Mouse (Mus musculus): ENCODE measurements around the gene Jak1. TPM values are rescaled to one million over a fixed set of nuclear protein-coding genes. Genes with fewer than 3 reads are reported as not detected.

Jak1 gene
- polyA plus RNA-seq, 1 experiment, result 22.4 TPM

DNA sequence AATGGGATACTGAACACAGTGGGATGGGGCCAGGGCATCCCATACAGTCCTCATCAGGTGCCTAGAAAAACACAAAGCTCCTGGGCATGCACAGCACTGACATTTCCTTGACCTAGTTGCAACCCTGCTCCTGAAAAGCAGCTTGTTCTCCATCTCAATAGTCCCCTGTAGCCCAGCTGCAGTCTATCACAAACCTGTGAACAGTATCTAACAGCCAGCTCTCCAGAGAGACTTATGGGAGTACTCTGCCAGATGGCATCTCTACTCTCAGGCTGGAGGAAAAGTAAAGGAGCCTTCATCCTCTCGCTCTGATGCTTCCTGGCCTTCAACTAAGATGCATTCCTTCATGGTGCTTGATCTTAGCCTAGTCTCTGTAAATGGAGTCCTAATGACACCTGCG, 100.4 kb downstream of the Jak1 start:
- WGBS, result 95% methylated on average over 2 of the region's 2 CpGs
- no peak for DNase-seq (ENCODE audit: low read depth, low spot score)

- 85% methylated on average over 2 of the region's 2 CpGs for WGBS
Observed at GRCm38 (mm10) chr4:101164189-101164588, 100.9 kb downstream of the Jak1 start.

GRCm38 (mm10) chr4:101160821-101161220, 104.3 kb downstream of the Jak1 start:
- WGBS, result 100% methylated on average over 1 of the region's 1 CpGs
- DNase-seq (ENCODE audit: low read depth, low spot score), result no peak

More at GRCm38 (mm10) chr4:101164189-101164588, 100.9 kb downstream of the Jak1 start:
- DNase-seq (ENCODE audit: low read depth, low spot score), result no peak

- WGBS, result 56% methylated on average over 12 of the region's 12 CpGs
- DNase-seq (ENCODE audit: low read depth, low spot score), result no peak
Observed at GRCm38 (mm10) chr4:101159191-101159764, 105.8 kb downstream of the Jak1 start.

DNA sequence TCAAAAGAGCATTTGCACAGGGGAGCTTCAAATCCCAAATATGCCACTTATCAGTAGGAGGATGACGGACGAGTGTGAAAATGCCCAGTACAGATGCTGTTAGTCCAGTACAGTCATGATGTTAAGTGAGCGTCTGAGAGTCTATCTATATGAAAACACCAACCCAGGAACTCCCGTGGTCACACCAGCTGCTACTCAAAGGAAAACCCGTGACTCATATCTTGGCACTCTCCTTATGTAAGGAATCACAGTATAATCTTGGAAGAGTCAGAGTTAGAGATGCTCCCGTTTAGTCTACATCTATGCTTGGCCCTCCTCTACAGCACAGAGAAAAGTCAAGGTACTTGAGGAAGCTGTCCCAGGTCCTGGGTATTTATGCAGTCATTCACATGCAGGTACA, 106.8 kb downstream of the Jak1 start:
- WGBS, result 71% methylated on average over 6 of the region's 6 CpGs
- no peak for DNase-seq (ENCODE audit: low read depth, low spot score)

DNA sequence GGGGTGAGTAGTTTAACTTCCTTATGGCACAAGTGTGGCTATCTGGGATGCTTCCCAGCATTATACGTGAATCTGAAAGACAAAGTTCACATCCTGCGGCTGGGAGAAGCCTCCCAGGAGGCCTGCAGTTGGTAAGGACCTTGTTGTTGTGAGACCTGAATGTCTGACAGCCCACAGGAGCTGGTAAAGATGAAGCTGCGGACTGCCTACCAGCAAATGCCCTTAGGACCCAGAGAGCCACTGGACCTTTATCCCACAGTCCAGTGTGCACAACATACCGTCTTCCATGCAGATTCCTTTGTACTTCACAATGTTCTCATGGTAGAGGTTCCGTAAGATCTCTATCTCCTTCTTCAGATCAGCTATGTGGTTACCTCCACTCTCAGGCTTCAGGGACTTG, 107.6 kb downstream of the Jak1 start:
- 87% methylated on average over 5 of the region's 5 CpGs for WGBS
- DNase-seq (ENCODE audit: low read depth, low spot score), result no peak

- DNase-seq (ENCODE audit: low read depth, low spot score), result no peak
- WGBS, result 71% methylated on average over 4 of the region's 4 CpGs
Observed at GRCm38 (mm10) chr4:101155541-101155940, 109.5 kb downstream of the Jak1 start.

GRCm38 (mm10) chr4:101146891-101147655, 118.0 kb downstream of the Jak1 start:
- DNase-seq (ENCODE audit: low read depth, low spot score), result no peak
- WGBS, result 82% methylated on average over 11 of the region's 11 CpGs

DNA sequence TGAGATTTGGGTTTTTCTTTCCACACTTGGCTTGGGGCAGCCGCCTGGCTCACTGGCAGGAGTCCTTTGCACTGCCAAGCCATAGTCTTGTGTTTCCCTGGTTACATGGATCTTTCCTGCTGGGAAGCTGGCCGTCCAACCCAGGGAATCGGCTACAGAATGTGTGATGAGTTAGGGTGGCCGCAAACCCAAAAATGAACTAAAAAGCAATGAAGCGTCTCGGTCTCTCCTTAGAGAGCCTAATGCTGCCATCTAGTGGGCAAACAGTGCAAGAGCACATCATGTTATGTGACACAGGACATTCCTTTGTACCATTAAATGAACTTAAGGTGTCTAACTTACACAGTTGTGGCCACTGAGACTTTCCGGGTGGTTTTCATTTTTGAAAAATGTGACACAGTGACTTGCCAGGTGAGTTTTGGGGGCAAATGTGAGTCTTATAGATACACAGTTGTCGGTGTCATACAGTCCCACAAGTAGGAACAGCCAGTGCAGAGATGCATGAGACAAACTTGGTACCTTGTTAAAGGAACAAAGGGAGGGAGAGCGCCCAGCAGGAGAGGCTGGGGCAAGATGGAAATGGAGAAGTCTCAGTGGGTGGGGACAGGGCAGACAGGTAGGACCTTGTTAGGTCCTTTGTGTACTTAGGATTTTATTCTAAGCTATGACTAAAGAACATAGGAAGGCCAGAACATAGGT, 118.9 kb downstream of the Jak1 start:
- 33% methylated on average over 9 of the region's 9 CpGs for WGBS
- peak; percentile 36 for DNase-seq (ENCODE audit: low read depth, low spot score)

DNA sequence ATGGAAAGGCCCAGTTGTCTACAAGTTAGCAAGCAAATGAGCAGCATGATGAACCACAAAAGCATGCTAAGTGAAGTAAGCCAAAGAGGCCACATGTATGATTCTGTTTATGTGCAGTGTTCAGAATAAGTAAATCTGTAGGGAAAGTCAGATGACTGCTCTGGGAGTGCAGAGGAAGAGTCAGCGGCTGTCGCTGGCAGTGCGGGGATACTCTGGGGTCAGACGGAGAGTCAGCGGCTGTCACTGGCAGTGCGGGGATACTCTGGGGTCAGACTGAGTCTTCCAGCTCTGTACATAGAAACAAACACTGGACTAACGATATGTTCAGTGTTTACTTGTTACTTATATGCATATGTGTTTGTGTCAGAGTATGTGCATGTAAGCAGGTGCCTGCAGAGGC, 120.3 kb downstream of the Jak1 start:
- WGBS, result 78% methylated on average over 7 of the region's 7 CpGs
- no peak for DNase-seq (ENCODE audit: low read depth, low spot score)

DNA sequence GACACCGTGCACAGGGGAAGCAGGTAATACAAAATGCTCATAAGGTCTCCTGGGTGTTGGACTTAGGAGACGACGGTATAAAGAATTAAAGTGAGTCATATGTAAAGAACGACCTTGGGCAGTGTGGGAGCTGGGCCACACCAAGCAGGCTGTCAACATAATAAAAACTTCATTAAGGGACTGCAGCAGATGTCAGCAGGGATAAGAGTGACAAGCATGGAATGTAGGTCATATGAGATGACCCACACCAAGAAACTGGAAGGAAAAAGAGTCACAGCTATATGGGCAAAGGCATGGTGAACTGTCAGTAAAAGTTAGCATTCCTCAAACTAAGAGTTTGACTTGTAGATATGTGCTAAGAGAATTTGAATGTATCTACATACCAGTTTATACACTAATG, 120.7 kb downstream of the Jak1 start:
- WGBS, result 27% methylated on average over 4 of the region's 4 CpGs
- DNase-seq (ENCODE audit: low read depth, low spot score), result peak; percentile 3

DNA sequence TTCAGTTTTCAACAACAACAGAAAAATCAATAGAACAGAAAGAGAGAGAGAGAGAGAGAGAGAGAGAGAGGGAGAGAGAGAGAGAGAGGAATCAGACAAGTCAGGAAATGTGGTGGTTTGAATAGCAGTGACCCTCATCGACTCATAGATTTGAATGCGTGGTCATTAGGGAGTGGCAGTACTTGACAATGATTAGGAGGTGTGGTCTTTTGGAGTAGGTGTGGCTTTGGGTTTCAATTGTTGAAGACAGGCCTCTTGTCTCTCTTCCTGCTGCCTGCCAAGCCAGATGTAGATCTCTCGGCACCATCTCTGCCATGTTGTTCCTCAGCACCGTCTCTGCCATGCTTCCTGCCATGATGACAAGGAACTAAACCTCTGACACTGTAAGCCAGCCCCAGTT, 121.2 kb downstream of the Jak1 start:
- DNase-seq (ENCODE audit: low read depth, low spot score), result no peak
- WGBS, result 60% methylated on average over 4 of the region's 4 CpGs

- WGBS, result 60% methylated on average over 5 of the region's 5 CpGs
- DNase-seq (ENCODE audit: low read depth, low spot score), result no peak
Observed at GRCm38 (mm10) chr4:101141768-101142167, 123.3 kb downstream of the Jak1 start.

DNA sequence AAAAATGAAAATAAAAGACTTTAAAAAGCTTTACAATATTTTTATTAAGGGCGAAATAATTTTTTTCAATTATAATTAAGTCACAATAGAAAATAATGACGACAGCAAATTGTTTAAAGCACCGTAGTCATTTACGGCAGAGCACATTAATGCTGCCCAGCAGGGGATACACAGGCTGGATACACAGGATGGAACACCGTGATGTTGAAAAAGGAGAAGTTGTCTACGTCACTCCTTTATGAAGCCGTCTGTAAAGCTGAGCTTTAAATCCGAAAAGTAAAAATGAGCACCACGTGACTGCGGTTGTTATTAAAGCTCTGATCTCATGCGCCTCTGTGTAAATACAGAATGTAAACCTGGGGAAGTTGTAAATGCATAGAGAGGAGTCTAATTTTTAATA, 127.1 kb downstream of the Jak1 start:
- no peak for DNase-seq (ENCODE audit: low read depth, low spot score)
- WGBS, result 85% methylated on average over 11 of the region's 11 CpGs

DNA sequence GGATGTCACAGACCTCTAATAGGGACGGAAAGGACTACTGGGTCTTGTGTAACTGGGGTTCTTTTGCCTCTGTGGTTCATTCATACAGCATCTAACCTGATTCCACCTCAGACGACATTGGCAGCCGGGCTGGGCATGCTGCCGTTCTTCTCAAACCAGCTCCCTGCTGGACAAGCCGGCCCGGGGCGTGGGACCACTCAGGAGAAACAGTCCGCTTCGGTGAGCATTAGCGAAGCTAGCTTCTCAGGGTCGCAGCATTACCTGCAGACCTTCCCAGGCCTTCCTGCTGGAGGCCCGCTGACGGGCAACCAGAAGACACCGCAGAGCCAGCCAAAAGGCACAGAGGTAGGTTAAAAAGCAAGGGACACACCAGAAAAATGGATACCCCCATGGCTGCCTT, 129.2 kb downstream of the Jak1 start:
- DNase-seq (ENCODE audit: low read depth, low spot score), result no peak
- WGBS, result 93% methylated on average over 14 of the region's 14 CpGs

GRCm38 (mm10) chr4:101135013-101135412, 130.1 kb downstream of the Jak1 start:
- no peak for DNase-seq (ENCODE audit: low read depth, low spot score)
- 79% methylated on average over 8 of the region's 8 CpGs for WGBS

GRCm38 (mm10) chr4:101121002-101121401, 144.1 kb downstream of the Jak1 start:
- 76% methylated on average over 7 of the region's 7 CpGs for WGBS
- no peak for DNase-seq (ENCODE audit: low read depth, low spot score)

GRCm38 (mm10) chr4:101107122-101107521, 158.0 kb downstream of the Jak1 start:
- WGBS, result 82% methylated on average over 12 of the region's 12 CpGs
- DNase-seq (ENCODE audit: low read depth, low spot score), result no peak

Data from large intestine, adult 2 months (tissue).